Mouse (Mus musculus) stomach, postnatal 0 days (tissue): ENCODE measurements around the gene Pdia2. TPM values are rescaled to one million over a fixed set of nuclear protein-coding genes. Genes with fewer than 3 reads are reported as not detected.

ENCODE experiments used
- ATAC-seq: fragments of 200-750 bp; cut with Nextera tagmentation; 2 replicates; pipeline ENCODE4 v1.8.0; 2017; ENCODE audit not compliant: low FRiP score, low TSS enrichment
- DNase-seq: peaks from one replicate; pipeline ENCODE4 v3.0.0-alpha.2; 2016; ENCODE audit warnings: low spot score
- H3K27ac ChIP-seq: fragments of 300-500 bp; sonication (generic); replicated peaks from 2 replicates; pipeline ENCODE4 v1.5.1; 2014; ENCODE audit warnings: mild to moderate bottlenecking, control low read depth
- H3K27me3 ChIP-seq: fragments of 300-500 bp; sonication (generic); 2 replicates; pipeline ENCODE4 v1.6.1; 2014; ENCODE audit warnings: low read length; ENCODE audit not compliant: control insufficient read depth, insufficient read depth
- H3K36me3 ChIP-seq: fragments of 300-500 bp; sonication (generic); 2 replicates; pipeline ENCODE4 v1.6.1; 2014; ENCODE audit warnings: low read length, mixed read lengths; ENCODE audit not compliant: control insufficient read depth, insufficient read depth
- H3K4me1 ChIP-seq: fragments of 300-500 bp; sonication (generic); replicated peaks from 2 replicates; pipeline ENCODE4 v1.6.1; 2014; ENCODE audit warnings: antibody characterized with exemption; ENCODE audit not compliant: control insufficient read depth, insufficient read depth
- H3K4me2 ChIP-seq: fragments of 300-500 bp; sonication (generic); replicated peaks from 2 replicates; pipeline ENCODE4 v1.6.1; 2014; ENCODE audit warnings: low read depth, mild to moderate bottlenecking, control low read depth, moderate library complexity
- H3K4me3 ChIP-seq: fragments of 300-500 bp; sonication (generic); 2 replicates; pipeline ENCODE4 v1.5.1; 2014; ENCODE audit warnings: low read depth, low read length, control low read depth
- H3K9ac ChIP-seq: fragments of 300-500 bp; sonication (generic); 2 replicates; pipeline ENCODE4 v1.6.1; 2014; ENCODE audit warnings: mild to moderate bottlenecking, low read length, control low read depth, mixed read lengths
- H3K9me3 ChIP-seq: fragments of 300-500 bp; sonication (generic); 2 replicates; pipeline ENCODE4 v1.6.1; 2016; ENCODE audit warnings: low read length; ENCODE audit not compliant: control insufficient read depth
- CTCF ChIP-seq: IDR thresholded peaks from 2 replicates; pipeline ENCODE4 v1.5.1; 2016; ENCODE audit warnings: antibody characterized with exemption, low read depth, mild to moderate bottlenecking, moderate library complexity
- EP300 ChIP-seq: optimal IDR thresholded peaks from 2 replicates; pipeline ENCODE3; 2016; ENCODE audit warnings: antibody characterized with exemption
- WGBS: fragments of 180-500 bp; shearing (Covaris S2); extraction: QIAGEN DNeasy Blood & Tissue Kit; methylation state at CpG from one replicate; pipeline ENCODE4 v1.1.7; 2014; 5-methylcytosine and 5-hydroxymethylcytosine counted together
- polyA plus RNA-seq: library from polyadenylated mRNA; unstranded; fragments of >200 nt; fragmentation: Nextera tagmentation; extraction: Ambion mirVana; gene quantifications from 2 replicates; pipeline ENCODE4 v1.2.1, GENCODE M21; 2015

The Pdia2 gene
- polyA plus RNA-seq, 1 experiment from 2014 or later, result 172 TPM

GRCm38 (mm10) chr17:26239551-26239950, 40.7 kb upstream of the Pdia2 start:
- no peak overlapping the region for H3K4me3 ChIP-seq
- H3K9me3 ChIP-seq, result no peaks in the 10 kb centered on the region
- no peak for ATAC-seq
- no peak overlapping the region for H3K9ac ChIP-seq
- no peak for DNase-seq
- no peak overlapping the region for H3K4me2 ChIP-seq
- peak overlapping the region; percentile 20; the same call in 1 of the 2 replicates for H3K27ac ChIP-seq
- no peaks in the 10 kb centered on the region for H3K27me3 ChIP-seq
- WGBS, result 60% methylated on average over 2 of the region's 2 CpGs
- peaks cover 2% of the 10 kb centered on the region for H3K4me1 ChIP-seq
- TF ChIP-seq EP300, result no peak
- TF ChIP-seq CTCF, result no peak
- H3K36me3 ChIP-seq, result no peaks in the 10 kb centered on the region

GRCm38 (mm10) chr17:26237667-26238066, 38.8 kb upstream of the Pdia2 start:
- H3K4me3 ChIP-seq, result no peak overlapping the region
- peak; percentile 70 for DNase-seq
- H3K9ac ChIP-seq, result no peak overlapping the region
- TF ChIP-seq EP300 (no peak), CTCF (no peak)
- H3K36me3 ChIP-seq, result no peaks in the 10 kb centered on the region
- 54% methylated on average over 10 of the region's 10 CpGs for WGBS
- H3K4me1 ChIP-seq, result peaks cover 2% of the 10 kb centered on the region; the same call in 1 of the 2 replicates
- no peaks in the 10 kb centered on the region for H3K27me3 ChIP-seq
- no peaks in the 10 kb centered on the region for H3K9me3 ChIP-seq
- no peak overlapping the region for H3K4me2 ChIP-seq
- H3K27ac ChIP-seq, result no peak overlapping the region
- peak; percentile 89 for ATAC-seq

GRCm38 (mm10) chr17:26235077-26235815, 36.4 kb upstream of the Pdia2 start:
- 60% methylated on average over 13 of the region's 13 CpGs for WGBS
- Histone ChIP-seq H3K27ac (peak overlapping the region; percentile 37), H3K4me1 (peaks cover 2% of the 10 kb centered on the region; the same call in 1 of the 2 replicates), H3K9ac (no peak overlapping the region), H3K27me3 (no peaks in the 10 kb centered on the region), H3K4me2 (no peak overlapping the region), H3K9me3 (no peaks in the 10 kb centered on the region), H3K4me3 (no peak overlapping the region), H3K36me3 (no peaks in the 10 kb centered on the region)
- ATAC-seq (no peak), DNase-seq (no peak)
- TF ChIP-seq CTCF, result no peak
- TF ChIP-seq EP300, result no peak

GRCm38 (mm10) chr17:26234386-26234785, 35.5 kb upstream of the Pdia2 start:
- DNase-seq, result no peak
- H3K9ac ChIP-seq, result no peak overlapping the region
- H3K4me2 ChIP-seq, result no peak overlapping the region
- no peak for TF ChIP-seq EP300
- no peak for TF ChIP-seq CTCF
- H3K36me3 ChIP-seq, result no peaks in the 10 kb centered on the region
- no peaks in the 10 kb centered on the region for H3K27me3 ChIP-seq
- H3K9me3 ChIP-seq, result no peaks in the 10 kb centered on the region
- 0 out of 2 replicates have a peak, but pooled peaks cover 2% of the 10 kb centered on the region for H3K4me1 ChIP-seq
- 81% methylated on average over 8 of the region's 8 CpGs for WGBS
- no peak overlapping the region for H3K27ac ChIP-seq
- no peak overlapping the region for H3K4me3 ChIP-seq
- ATAC-seq, result no peak

DNA sequence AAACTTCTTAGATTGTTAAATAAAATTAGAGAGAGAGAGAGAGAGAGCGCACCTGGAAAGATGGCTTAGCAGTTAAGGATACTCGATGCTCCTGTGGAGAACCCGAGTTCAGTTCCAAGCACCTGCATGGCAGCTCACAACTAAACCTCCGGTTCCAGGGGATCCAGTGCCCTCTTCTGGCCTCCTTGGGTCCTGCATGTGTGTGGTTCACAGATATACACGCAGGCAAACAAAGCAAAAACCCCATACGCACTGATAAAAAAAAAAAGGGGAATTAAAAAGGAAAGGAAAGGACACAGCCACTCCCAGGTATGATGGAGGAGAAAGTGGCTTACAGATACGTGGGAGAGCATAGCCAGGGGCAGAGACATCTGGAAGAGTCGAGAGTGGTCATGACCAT, 34.0 kb upstream of the Pdia2 start:
- H3K4me1 ChIP-seq, result 0 out of 2 replicates have a peak, but pooled peaks cover 2% of the 10 kb centered on the region
- no peak for TF ChIP-seq EP300
- peak; percentile 62 for TF ChIP-seq CTCF
- H3K4me2 ChIP-seq, result no peak overlapping the region
- no peak overlapping the region for H3K4me3 ChIP-seq
- 68% methylated on average over 8 of the region's 8 CpGs for WGBS
- H3K36me3 ChIP-seq, result no peaks in the 10 kb centered on the region
- H3K27me3 ChIP-seq, result no peaks in the 10 kb centered on the region
- H3K9me3 ChIP-seq, result no peaks in the 10 kb centered on the region
- H3K27ac ChIP-seq, result no peak overlapping the region
- no peak for ATAC-seq
- no peak overlapping the region for H3K9ac ChIP-seq
- DNase-seq, result no peak

DNA sequence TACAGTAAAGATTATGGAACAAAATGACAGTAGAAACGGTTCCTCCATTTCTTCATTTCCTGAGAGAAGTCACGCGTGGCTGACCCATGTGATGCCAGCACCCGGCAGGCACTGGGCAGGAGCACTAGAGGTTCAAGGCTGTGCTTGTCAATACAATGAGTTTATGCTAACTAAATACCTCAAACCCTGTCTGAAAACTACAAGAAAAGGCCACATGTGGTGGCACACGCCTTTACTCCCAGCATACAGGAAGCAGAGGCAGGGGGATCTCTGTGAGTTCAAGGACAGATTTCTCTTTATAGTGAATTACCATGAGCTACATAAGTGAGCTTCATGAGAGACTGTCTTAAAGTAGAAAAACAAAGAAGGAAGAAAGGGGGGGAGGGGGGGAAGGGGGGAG, 32.3 kb upstream of the Pdia2 start:
- ATAC-seq, result no peak
- no peak overlapping the region for H3K27ac ChIP-seq
- no peak for DNase-seq
- 91% methylated on average over 5 of the region's 5 CpGs for WGBS
- H3K27me3 ChIP-seq, result no peaks in the 10 kb centered on the region
- no peak for TF ChIP-seq CTCF
- no peak for TF ChIP-seq EP300
- H3K4me1 ChIP-seq, result 0 out of 2 replicates have a peak, but pooled peaks cover 2% of the 10 kb centered on the region
- H3K4me3 ChIP-seq, result no peak overlapping the region
- no peak overlapping the region for H3K9ac ChIP-seq
- no peaks in the 10 kb centered on the region for H3K9me3 ChIP-seq
- no peak overlapping the region for H3K4me2 ChIP-seq
- H3K36me3 ChIP-seq, result no peaks in the 10 kb centered on the region
